Mouse (Mus musculus) right cerebral cortex, adult 2 months (tissue): ENCODE measurements around the gene Prss2.
"Not testable (repeated sequence)": the region's sequence is repeated elsewhere in the genome, so short reads cannot be mapped to it uniquely, and the experiment has no call there.

Source experiments
- DNase-seq, 2 experiments: peaks; one replicate each; pipeline ENCODE4 v3.0.0; 2021 to 2022; ENCODE audit warnings: low spot score in 2 of 2

The Prss2 gene

DNA sequence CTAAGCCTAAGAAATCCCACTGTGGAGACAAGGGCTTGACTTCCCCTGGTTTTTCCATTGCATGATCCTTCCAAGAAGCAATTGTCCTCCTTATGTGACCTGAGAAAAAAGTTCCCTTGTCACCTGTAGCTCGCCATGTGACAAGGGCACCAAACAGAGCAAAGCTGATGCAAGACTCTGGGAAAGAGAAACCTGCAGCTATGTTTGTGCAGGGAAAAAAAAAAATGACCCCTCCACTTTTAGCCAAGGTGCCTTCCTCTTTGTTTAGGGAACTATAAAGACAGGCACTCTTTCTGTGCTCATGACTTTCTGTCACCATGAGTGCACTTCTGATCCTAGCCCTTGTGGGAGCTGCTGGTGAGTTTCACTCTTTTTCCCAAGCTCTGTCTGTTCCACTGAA, at the start of gene Prss2:
Gene Prss2, plus strand, starts transcription at position 301 of the 400 bp plus-strand sequence.
- DNase-seq, result no peak

DNA sequence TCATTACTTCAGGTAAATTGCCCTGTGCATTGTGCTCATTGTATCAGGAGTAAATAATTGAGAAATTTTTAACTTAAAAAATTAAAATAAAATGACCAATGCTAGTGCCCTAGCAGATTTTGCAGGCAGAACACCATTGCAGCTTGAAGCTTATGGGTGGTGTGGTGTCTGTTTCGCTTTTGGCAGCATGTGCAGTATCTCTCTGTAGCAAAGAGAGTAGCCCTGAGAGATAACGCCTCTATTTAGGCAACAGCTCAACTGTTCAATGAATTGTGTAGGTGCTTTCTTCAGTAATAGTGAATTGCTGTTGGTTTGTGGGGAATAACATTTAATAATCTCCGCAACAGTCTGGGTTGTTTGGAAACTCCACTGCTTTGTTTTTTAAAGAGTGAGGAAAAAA, 22.2 kb upstream of the Prss2 start:
- no peak for DNase-seq

DNA sequence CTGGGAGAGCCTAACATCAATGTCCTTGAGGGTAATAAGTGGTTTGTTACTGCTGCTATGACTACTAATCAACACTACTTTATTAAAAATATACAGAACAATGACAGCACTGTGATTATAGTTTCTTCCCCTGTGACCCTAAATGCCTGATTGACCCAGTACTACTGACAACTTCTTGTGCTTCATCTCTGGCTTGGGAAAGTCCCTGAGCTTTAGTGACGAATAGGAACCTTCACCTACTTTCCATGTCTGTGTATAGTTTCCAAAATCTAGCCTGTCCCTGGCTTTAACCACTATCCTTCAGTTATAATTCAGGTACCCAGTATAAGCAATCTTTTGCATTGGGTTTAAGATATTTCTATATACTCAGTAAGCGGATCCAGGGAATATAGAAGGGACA, 16.7 kb upstream of the Prss2 start:
- no peak for DNase-seq

DNA sequence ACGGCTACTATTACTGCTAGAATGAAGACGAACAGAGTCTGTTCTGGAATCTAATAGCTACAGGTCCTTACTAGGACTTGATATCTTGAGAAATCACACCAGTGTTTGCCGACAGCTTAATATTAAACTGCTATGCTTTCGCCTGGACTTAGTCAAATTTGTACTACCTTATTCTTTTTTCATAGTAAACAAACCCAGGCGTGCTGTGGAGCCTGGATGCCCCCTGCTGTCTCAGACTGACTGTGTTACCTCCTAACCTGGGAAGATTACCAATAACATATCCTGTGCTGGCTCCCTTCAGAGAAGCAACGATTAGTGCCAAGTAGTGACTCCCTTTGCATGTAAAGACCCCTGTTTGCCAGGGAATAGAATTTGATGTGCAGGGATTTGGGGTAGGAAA, 16.3 kb upstream of the Prss2 start:
- no peak for DNase-seq

- DNase-seq, result peak in 1 of 2 experiments; percentile 8
Measured at GRCm38 (mm10) chr6:41518017-41518524, 3.5 kb upstream of the Prss2 start.

- DNase-seq, result no peak
Measured at GRCm38 (mm10) chr6:41526453-41526852, 4.9 kb downstream of the Prss2 start.

GRCm38 (mm10) chr6:41527402-41527801, 5.8 kb downstream of the Prss2 start:
- DNase-seq, result no peak

DNA sequence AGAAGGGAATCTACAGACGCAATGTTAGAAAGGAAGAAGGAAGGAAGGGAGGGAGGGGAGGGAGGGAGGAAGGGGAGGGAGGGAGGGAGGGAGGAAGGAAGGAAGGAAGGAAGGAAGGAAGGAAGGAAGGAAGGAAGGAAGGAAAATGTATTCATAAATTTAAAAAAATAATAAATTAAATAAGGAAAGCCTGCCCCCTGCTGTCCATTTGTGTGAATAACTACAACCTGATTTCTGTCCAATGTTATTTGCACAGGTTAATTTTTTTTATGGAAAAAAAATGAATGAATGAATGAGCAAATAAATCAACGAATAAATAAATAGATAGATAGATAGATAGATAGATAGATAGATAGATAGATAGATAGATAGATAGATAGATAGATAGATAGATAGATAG, 8.4 kb downstream of the Prss2 start:
- DNase-seq, result peak in 1 of 2 experiments; percentile 52

GRCm38 (mm10) chr6:41532181-41532580, 10.6 kb downstream of the Prss2 start:
- no peak for DNase-seq

- DNase-seq, result no peak
Measured at GRCm38 (mm10) chr6:41532687-41533284, 11.2 kb downstream of the Prss2 start.

- DNase-seq, result no peak
Measured at GRCm38 (mm10) chr6:41537376-41537775, 15.8 kb downstream of the Prss2 start.

DNA sequence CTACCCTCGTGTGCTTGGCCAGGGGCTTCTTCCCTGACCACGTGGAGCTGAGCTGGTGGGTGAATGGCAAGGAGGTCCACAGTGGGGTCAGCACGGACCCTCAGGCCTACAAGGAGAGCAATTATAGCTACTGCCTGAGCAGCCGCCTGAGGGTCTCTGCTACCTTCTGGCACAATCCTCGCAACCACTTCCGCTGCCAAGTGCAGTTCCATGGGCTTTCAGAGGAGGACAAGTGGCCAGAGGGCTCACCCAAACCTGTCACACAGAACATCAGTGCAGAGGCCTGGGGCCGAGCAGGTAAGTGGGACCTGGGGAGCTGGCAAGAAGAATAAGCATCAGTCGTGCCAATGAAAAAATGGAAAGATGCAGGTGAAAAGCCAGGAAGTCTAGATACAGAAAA, 16.7 kb downstream of the Prss2 start:
- DNase-seq, result not testable (repeated sequence)

GRCm38 (mm10) chr6:41540746-41541145, 19.2 kb downstream of the Prss2 start:
- no peak for DNase-seq

- no peak for DNase-seq
Measured at GRCm38 (mm10) chr6:41541746-41542145, 20.2 kb downstream of the Prss2 start.

- DNase-seq, result no peak
Measured at GRCm38 (mm10) chr6:41542983-41543382, 21.4 kb downstream of the Prss2 start.

DNA sequence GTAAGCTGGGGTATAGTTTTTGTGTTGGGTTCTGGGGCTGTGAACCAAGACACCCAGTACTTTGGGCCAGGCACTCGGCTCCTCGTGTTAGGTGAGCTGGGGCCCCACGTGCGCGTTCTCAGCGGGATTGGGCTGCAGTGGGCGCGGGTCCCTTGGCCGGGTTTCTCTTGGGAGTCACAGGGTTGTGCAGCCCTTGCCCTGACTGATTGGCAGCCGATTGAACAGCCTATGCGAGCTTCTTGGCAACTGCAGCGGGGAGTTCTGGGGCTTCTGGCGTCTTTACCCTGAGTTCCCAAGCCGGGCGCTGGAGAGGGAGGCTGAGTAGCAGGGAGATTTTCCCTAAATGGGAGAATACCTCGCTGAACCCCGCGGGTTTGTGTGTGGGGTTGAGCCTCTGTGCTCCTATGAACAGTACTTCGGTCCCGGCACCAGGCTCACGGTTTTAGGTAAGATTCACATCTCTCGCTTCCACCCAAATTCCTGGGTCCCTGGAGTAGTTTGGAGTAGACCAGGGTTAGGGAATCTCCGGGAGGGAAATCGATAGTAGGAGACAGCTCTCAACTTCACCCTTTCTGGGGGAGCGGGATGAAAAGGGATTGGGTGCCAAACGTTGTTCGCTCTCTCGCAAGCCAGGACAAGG, 21.9 kb downstream of the Prss2 start:
- DNase-seq, result no peak

GRCm38 (mm10) chr6:41544381-41544924, 22.9 kb downstream of the Prss2 start:
- DNase-seq, result no peak

- DNase-seq, result no peak
Measured at GRCm38 (mm10) chr6:41545266-41545665, 23.7 kb downstream of the Prss2 start.

DNA sequence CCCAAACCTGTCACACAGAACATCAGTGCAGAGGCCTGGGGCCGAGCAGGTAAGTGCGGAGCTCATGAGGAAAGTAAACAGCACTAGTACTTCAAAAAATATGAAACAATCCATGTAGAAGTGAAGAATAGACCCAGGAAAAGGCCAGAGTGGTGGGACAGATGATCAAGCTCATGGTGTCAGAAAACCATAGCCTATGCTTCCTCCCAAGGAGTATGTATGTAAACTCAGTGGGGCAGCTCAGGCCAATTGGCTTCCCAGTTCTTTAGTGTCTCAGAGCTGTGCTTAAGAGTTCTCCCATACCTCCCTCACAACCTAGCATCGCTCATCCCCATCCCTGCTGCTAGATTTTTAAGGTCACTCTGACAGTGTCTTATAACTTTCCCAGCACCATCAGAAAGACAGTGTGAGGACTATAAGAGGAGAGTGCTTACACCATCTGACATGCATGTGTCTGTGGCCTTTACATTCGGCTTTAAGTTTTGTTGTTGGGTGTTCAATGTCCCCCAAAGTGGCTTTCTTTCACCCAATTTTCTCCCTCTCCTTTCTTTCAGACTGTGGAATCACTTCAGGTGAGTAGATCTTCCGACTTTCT, 25.6 kb downstream of the Prss2 start:
- DNase-seq, result no peak

DNA sequence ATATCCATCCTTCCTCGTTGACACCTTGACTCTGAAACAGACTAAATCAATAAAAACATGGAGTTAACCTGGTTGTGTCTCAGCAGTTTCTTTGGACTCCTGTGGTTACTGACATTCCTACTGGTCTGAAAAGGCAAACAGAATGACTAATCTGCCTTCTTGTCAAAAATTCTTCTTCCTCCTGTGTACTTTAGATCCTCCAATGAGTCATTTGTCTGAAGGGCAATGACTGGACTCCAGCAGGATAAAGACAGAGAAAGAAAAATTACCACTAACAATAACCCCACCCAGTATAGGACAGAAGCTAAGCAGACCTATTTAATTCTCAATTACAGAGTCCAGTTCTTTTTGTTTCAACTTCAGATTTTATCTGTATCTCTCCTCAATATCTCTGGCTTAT, 26.7 kb downstream of the Prss2 start:
- DNase-seq, result no peak

GRCm38 (mm10) chr6:41553356-41554010, 31.9 kb downstream of the Prss2 start:
- no peak for DNase-seq
